Mouse (Mus musculus) myocyte (in vitro differentiated cells): ENCODE measurements at regions not wholly inside any gene's neighbourhood (a gene's known extent, or its start where the extent isn't known, plus 50 kb on each side); places are given as distances from the start of the nearest gene placed in this dataset.

Experiments
- H3K27me3 ChIP-seq: one replicate; pipeline ENCODE4 v1.6.1; 2011; ENCODE audit not compliant: control insufficient read depth, insufficient read depth, insufficient read length
- H3K36me3 ChIP-seq: one replicate; pipeline ENCODE4 v1.6.1; 2011; ENCODE audit not compliant: control insufficient read depth, insufficient read depth
- H3K4me2 ChIP-seq: one replicate; pipeline ENCODE4 v1.6.1; 2011; ENCODE audit warnings: low read depth, control low read depth
- H3K4me3 ChIP-seq: one replicate; pipeline ENCODE4 v1.5.1; 2011; ENCODE audit warnings: mild to moderate bottlenecking, control low read depth, moderate library complexity
- H3K79me2 ChIP-seq: one replicate; pipeline ENCODE4 v1.6.1; 2011; ENCODE audit not compliant: control insufficient read depth, insufficient read depth
- H3ac ChIP-seq: one replicate; pipeline ENCODE4 v1.6.1; 2011; ENCODE audit not compliant: control insufficient read depth, insufficient read length
- CEBPB ChIP-seq: IDR thresholded peaks from 2 replicates; pipeline ENCODE4 v1.6.1; 2011; ENCODE audit warnings: mild to moderate bottlenecking, moderate library complexity; ENCODE audit not compliant: poor library complexity, insufficient read depth, severe bottlenecking
- E2F4 ChIP-seq: IDR thresholded peaks from one replicate; pipeline ENCODE4 v1.6.1; 2011; ENCODE audit warnings: mild to moderate bottlenecking, control low read depth, moderate library complexity; ENCODE audit not compliant: insufficient read depth
- MAX ChIP-seq: IDR thresholded peaks from one replicate; pipeline ENCODE4 v1.6.1; 2011; ENCODE audit warnings: low read depth, mild to moderate bottlenecking, control low read depth
- MYOD1 ChIP-seq, 3 experiments: IDR thresholded peaks; one replicate each; pipeline ENCODE4 v1.6.1; 2011; ENCODE audit warnings: control low read depth in 2 of 3, low read depth in 2 of 3, mild to moderate bottlenecking in 2 of 3, moderate library complexity in 1 of 3; ENCODE audit not compliant: insufficient read length in 2 of 3, control insufficient read depth in 1 of 3
- MYOG ChIP-seq, 3 experiments: IDR thresholded peaks; one replicate each; pipeline ENCODE4 v1.6.1; 2011; ENCODE audit warnings: control low read depth in 2 of 3, low read depth in 2 of 3, mild to moderate bottlenecking in 2 of 3; ENCODE audit not compliant: insufficient read length in 2 of 3, control insufficient read depth in 1 of 3, insufficient read depth in 1 of 3
- POLR2A ChIP-seq: IDR thresholded peaks from one replicate; pipeline ENCODE4 v1.6.1; 2011; ENCODE audit warnings: low read depth, mild to moderate bottlenecking, control low read depth, moderate library complexity; ENCODE audit not compliant: insufficient read length
- POLR2AphosphoS2 ChIP-seq: IDR thresholded peaks from one replicate; pipeline ENCODE4 v1.6.1; 2011; ENCODE audit warnings: low read depth, control low read depth; ENCODE audit not compliant: insufficient read length
- REST ChIP-seq: IDR thresholded peaks from one replicate; pipeline ENCODE4 v1.6.1; 2011; ENCODE audit warnings: mild to moderate bottlenecking, control low read depth, moderate library complexity; ENCODE audit not compliant: insufficient read depth, insufficient read length
- SRF ChIP-seq: IDR thresholded peaks from one replicate; pipeline ENCODE4 v1.6.1; 2011; ENCODE audit warnings: low read depth; ENCODE audit not compliant: control insufficient read depth, insufficient read length
- TCF12 ChIP-seq: IDR thresholded peaks from one replicate; pipeline ENCODE4 v1.6.1; 2011; ENCODE audit warnings: mild to moderate bottlenecking, control low read depth; ENCODE audit not compliant: poor library complexity, insufficient read depth, severe bottlenecking
- TCF3 ChIP-seq: IDR thresholded peaks from one replicate; pipeline ENCODE4 v1.6.1; 2011; ENCODE audit warnings: low read depth, control low read depth; ENCODE audit not compliant: insufficient read length
- USF1 ChIP-seq: IDR thresholded peaks from one replicate; pipeline ENCODE4 v1.6.1; 2011; ENCODE audit warnings: low read depth, mild to moderate bottlenecking, control low read depth, moderate library complexity

DNA sequence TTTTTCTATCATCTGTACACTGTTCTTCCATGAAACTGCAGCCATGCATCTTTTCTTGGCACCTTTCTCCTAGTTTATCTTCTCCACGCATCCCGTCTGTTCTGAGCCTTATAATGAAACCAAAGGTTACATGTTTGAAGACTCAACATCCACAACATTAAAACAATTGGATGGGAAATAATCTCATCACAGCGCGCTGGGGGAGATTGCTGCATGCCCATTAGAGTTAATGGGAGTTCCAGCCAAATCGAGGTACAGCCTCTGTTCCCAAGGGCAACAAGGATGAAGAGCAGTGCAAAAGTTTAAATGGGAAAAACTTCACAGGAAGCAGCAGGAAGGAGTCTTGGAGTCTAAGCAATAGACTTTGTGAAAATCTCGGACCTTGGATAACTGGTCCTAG is 95.8 kb upstream of the Dynlrb2 start:
- no peak overlapping the region for H3K4me3 ChIP-seq
- no peaks in the 10 kb centered on the region for H3K27me3 ChIP-seq
- H3K4me2 ChIP-seq = no peak overlapping the region
- TF ChIP-seq POLR2A (no peak), CEBPB (no peak), POLR2AphosphoS2 (no peak), E2F4 (no peak), SRF (no peak), MAX (no peak), TCF12 (no peak), REST (no peak), USF1 (no peak), MYOD1 (IDR thresholded peaks at IDR 0.05; ENCODE audit: control insufficient read depth in 1 of 3, insufficient read length in 2 of 3, low read depth in 2 of 3) (no peak), TCF3 (no peak), MYOG (IDR thresholded peaks at IDR 0.05; ENCODE audit: control insufficient read depth in 1 of 3, insufficient read depth in 1 of 3, insufficient read length in 2 of 3, low read depth in 2 of 3) (no peak)
- no peaks in the 10 kb centered on the region for H3K79me2 ChIP-seq
- H3K36me3 ChIP-seq = no peaks in the 10 kb centered on the region
- H3ac ChIP-seq = no peak overlapping the region

DNA sequence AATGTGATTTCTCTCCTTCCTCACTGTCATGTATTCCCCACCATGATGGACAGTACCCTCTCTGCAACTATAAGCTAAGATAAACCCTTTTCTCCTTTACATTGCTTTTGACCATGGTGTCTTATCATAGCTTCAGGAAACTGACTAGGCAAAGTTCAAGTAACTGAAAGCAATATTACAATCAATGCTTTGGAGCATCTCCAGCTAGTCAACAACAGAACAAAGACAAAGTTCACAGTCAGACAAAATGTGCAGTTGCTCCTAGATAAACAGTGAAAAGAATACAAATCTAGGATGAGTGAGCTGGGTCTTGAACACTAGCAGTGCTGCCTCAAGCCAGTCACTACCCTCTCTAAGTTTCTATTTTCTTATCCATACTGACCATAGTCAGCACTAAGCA is 100.2 kb upstream of the Dynlrb2 start:
- Histone ChIP-seq H3K4me2 (no peak overlapping the region), H3K79me2 (no peaks in the 10 kb centered on the region), H3K4me3 (no peak overlapping the region), H3ac (no peak overlapping the region), H3K36me3 (no peaks in the 10 kb centered on the region), H3K27me3 (no peaks in the 10 kb centered on the region)
- TF ChIP-seq SRF = no peak
- no peak for TF ChIP-seq TCF3
- no peak for TF ChIP-seq USF1
- TF ChIP-seq MYOD1 (IDR thresholded peaks at IDR 0.05; ENCODE audit: control insufficient read depth in 1 of 3, insufficient read length in 2 of 3, low read depth in 2 of 3) = no peak
- TF ChIP-seq POLR2AphosphoS2 = no peak
- TF ChIP-seq POLR2A = no peak
- TF ChIP-seq E2F4 = no peak
- no peak for TF ChIP-seq TCF12
- no peak for TF ChIP-seq CEBPB
- no peak for TF ChIP-seq MAX
- no peak for TF ChIP-seq REST
- no peak for TF ChIP-seq MYOG (IDR thresholded peaks at IDR 0.05; ENCODE audit: control insufficient read depth in 1 of 3, insufficient read depth in 1 of 3, insufficient read length in 2 of 3, low read depth in 2 of 3)

DNA sequence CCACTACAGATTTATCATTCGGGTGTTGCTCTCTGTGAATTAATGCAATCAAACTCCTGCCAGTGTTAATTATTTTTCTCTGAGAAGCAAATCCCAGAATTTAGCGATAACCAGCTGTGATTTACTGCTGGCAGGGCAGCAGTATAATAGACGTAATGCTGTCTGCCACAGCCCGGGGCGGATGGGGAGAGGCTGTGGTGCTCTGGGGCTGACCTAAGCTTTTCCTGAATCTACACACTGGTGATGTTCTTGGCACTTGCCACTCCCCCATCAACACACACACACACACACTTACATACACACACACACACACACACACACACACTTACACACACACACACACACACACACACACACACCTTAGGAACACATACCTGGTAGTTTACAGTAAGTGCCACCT is 101.4 kb upstream of the Dynlrb2 start:
- no peak for TF ChIP-seq POLR2A
- TF ChIP-seq MYOG (IDR thresholded peaks at IDR 0.05; ENCODE audit: control insufficient read depth in 1 of 3, insufficient read depth in 1 of 3, insufficient read length in 2 of 3, low read depth in 2 of 3) = no peak
- no peak for TF ChIP-seq SRF
- TF ChIP-seq POLR2AphosphoS2 = no peak
- TF ChIP-seq MAX = no peak
- no peak for TF ChIP-seq REST
- no peak for TF ChIP-seq USF1
- TF ChIP-seq TCF3 = no peak
- TF ChIP-seq MYOD1 (IDR thresholded peaks at IDR 0.05; ENCODE audit: control insufficient read depth in 1 of 3, insufficient read length in 2 of 3, low read depth in 2 of 3) = no peak
- TF ChIP-seq TCF12 = no peak
- TF ChIP-seq E2F4 = no peak
- TF ChIP-seq CEBPB = no peak
- no peak overlapping the region for H3K4me2 ChIP-seq
- H3ac ChIP-seq = no peak overlapping the region
- no peaks in the 10 kb centered on the region for H3K79me2 ChIP-seq
- H3K4me3 ChIP-seq = no peak overlapping the region
- H3K27me3 ChIP-seq = no peaks in the 10 kb centered on the region
- H3K36me3 ChIP-seq = no peaks in the 10 kb centered on the region

DNA sequence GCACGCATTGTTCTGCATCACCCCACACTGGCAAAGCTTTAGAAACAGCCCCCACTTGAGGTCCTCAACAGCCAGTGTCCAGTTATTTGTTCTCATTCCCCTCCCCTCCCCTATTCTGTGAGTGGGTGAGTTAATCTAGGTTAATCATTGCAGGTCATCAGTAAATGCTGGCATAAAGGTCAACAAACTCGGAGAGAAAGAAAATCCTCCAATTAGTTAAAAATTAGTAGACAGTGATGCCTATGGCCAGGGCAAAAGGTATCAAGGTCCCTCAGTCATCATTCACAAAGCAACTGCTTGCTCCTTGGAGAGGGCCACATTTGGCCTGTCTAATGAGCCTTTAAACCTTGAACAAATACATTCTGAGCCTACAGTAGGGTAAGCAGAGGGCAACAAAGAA is 105.3 kb upstream of the Dynlrb2 start:
- Histone ChIP-seq H3ac (no peak overlapping the region), H3K79me2 (no peaks in the 10 kb centered on the region), H3K4me3 (no peak overlapping the region), H3K27me3 (no peaks in the 10 kb centered on the region), H3K4me2 (no peak overlapping the region), H3K36me3 (no peaks in the 10 kb centered on the region)
- no peak for TF ChIP-seq MYOD1 (IDR thresholded peaks at IDR 0.05; ENCODE audit: control insufficient read depth in 1 of 3, insufficient read length in 2 of 3, low read depth in 2 of 3)
- TF ChIP-seq USF1 = no peak
- no peak for TF ChIP-seq POLR2A
- TF ChIP-seq E2F4 = no peak
- no peak for TF ChIP-seq TCF12

DNA sequence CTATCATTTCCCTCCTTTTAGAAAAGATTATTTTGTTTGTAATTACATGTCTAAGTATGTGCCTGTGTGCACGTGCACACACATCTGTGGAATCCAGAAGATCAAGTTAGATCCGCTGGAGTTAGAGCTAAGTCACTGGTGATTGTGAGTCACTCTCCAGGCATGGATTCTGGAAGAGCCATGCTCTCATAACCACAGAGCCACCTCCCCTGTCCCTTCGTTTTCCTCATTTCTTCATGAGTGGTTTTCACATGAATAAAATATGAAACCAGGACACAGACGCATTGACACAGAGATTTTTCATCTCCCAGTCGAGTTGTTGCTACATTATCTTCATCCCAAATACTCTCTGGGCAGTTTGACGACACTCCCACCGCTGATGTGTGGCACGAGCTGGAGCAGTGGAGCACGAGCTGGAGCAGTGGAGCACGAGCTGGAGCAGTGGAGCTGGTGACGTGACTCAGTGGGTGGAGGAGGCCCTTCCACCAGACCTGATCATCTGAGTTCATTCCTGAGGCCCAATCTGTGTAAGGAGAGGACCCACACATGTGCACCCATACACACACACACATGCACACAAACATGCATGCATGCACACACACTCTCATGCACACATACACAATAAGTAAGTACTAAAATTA is 106.1 kb upstream of the Dynlrb2 start:
- H3K36me3 ChIP-seq = no peaks in the 10 kb centered on the region
- TF ChIP-seq E2F4 (no peak), MYOG (IDR thresholded peaks at IDR 0.05; ENCODE audit: control insufficient read depth in 1 of 3, insufficient read depth in 1 of 3, insufficient read length in 2 of 3, low read depth in 2 of 3) (no peak), TCF3 (no peak), SRF (no peak), CEBPB (no peak), POLR2AphosphoS2 (no peak), POLR2A (no peak), REST (no peak), MYOD1 (IDR thresholded peaks at IDR 0.05; ENCODE audit: control insufficient read depth in 1 of 3, insufficient read length in 2 of 3, low read depth in 2 of 3) (no peak)
- H3K27me3 ChIP-seq = no peaks in the 10 kb centered on the region
- no peak overlapping the region for H3K4me3 ChIP-seq
- no peak overlapping the region for H3K4me2 ChIP-seq
- no peak overlapping the region for H3ac ChIP-seq
- H3K79me2 ChIP-seq = no peaks in the 10 kb centered on the region
